Mouse (Mus musculus): Measurements from ENCODE around the gene Cenpu.

The Cenpu gene

GRCm38 (mm10) chr8:46573446-46573845 lies 21.6 kb downstream of the Cenpu start:
- no peak for TF ChIP-seq GATA4 (IDR thresholded peaks at IDR 0.05; ENCODE audit: insufficient replicate concordance, low read length)

- TF ChIP-seq GATA4 (IDR thresholded peaks at IDR 0.05; ENCODE audit: insufficient replicate concordance, low read length) = no peak
Observed at GRCm38 (mm10) chr8:46573964-46574363, 22.1 kb downstream of the Cenpu start.

GRCm38 (mm10) chr8:46578794-46579193 lies 27.0 kb downstream of the Cenpu start:
- no peak for TF ChIP-seq GATA4 (IDR thresholded peaks at IDR 0.05; ENCODE audit: insufficient replicate concordance, low read length)

GRCm38 (mm10) chr8:46585576-46585975 lies 33.7 kb downstream of the Cenpu start:
- no peak for TF ChIP-seq GATA4 (IDR thresholded peaks at IDR 0.05; ENCODE audit: insufficient replicate concordance, low read length)

- no peak for TF ChIP-seq GATA4 (IDR thresholded peaks at IDR 0.05; ENCODE audit: insufficient replicate concordance, low read length)
Observed at GRCm38 (mm10) chr8:46587911-46588310, 36.1 kb downstream of the Cenpu start.

GRCm38 (mm10) chr8:46588663-46589062 lies 36.8 kb downstream of the Cenpu start:
- TF ChIP-seq GATA4 (IDR thresholded peaks at IDR 0.05; ENCODE audit: insufficient replicate concordance, low read length) = no peak

- TF ChIP-seq GATA4 (IDR thresholded peaks at IDR 0.05; ENCODE audit: insufficient replicate concordance, low read length) = no peak
Observed at GRCm38 (mm10) chr8:46593067-46593466, 41.2 kb downstream of the Cenpu start.

GRCm38 (mm10) chr8:46593772-46594171 lies 41.9 kb downstream of the Cenpu start:
- no peak for TF ChIP-seq GATA4 (IDR thresholded peaks at IDR 0.05; ENCODE audit: insufficient replicate concordance, low read length)

- no peak for TF ChIP-seq GATA4 (IDR thresholded peaks at IDR 0.05; ENCODE audit: insufficient replicate concordance, low read length)
Observed at GRCm38 (mm10) chr8:46595593-46595992, 43.8 kb downstream of the Cenpu start.

GRCm38 (mm10) chr8:46596530-46596929 lies 44.7 kb downstream of the Cenpu start:
- no peak for TF ChIP-seq GATA4 (IDR thresholded peaks at IDR 0.05; ENCODE audit: insufficient replicate concordance, low read length)

- no peak for TF ChIP-seq GATA4 (IDR thresholded peaks at IDR 0.05; ENCODE audit: insufficient replicate concordance, low read length)
Observed at GRCm38 (mm10) chr8:46597411-46597810, 45.6 kb downstream of the Cenpu start.

- TF ChIP-seq GATA4 (IDR thresholded peaks at IDR 0.05; ENCODE audit: insufficient replicate concordance, low read length) = no peak
Observed at GRCm38 (mm10) chr8:46598114-46598513, 46.3 kb downstream of the Cenpu start.

GRCm38 (mm10) chr8:46598753-46599152 lies 46.9 kb downstream of the Cenpu start:
- TF ChIP-seq GATA4 (IDR thresholded peaks at IDR 0.05; ENCODE audit: insufficient replicate concordance, low read length) = no peak

GRCm38 (mm10) chr8:46599314-46599904 lies 47.6 kb downstream of the Cenpu start:
- no peak for TF ChIP-seq GATA4 (IDR thresholded peaks at IDR 0.05; ENCODE audit: insufficient replicate concordance, low read length)

- no peak for TF ChIP-seq GATA4 (IDR thresholded peaks at IDR 0.05; ENCODE audit: insufficient replicate concordance, low read length)
Observed at GRCm38 (mm10) chr8:46600959-46601707, 49.3 kb downstream of the Cenpu start.

- no peak for TF ChIP-seq GATA4 (IDR thresholded peaks at IDR 0.05; ENCODE audit: insufficient replicate concordance, low read length)
Observed at GRCm38 (mm10) chr8:46603587-46603986, 51.8 kb downstream of the Cenpu start.

GRCm38 (mm10) chr8:46606930-46607329 lies 55.1 kb downstream of the Cenpu start:
- TF ChIP-seq GATA4 (IDR thresholded peaks at IDR 0.05; ENCODE audit: insufficient replicate concordance, low read length) = no peak
